Mouse (Mus musculus): ENCODE results near the gene Trim31.

DNA sequence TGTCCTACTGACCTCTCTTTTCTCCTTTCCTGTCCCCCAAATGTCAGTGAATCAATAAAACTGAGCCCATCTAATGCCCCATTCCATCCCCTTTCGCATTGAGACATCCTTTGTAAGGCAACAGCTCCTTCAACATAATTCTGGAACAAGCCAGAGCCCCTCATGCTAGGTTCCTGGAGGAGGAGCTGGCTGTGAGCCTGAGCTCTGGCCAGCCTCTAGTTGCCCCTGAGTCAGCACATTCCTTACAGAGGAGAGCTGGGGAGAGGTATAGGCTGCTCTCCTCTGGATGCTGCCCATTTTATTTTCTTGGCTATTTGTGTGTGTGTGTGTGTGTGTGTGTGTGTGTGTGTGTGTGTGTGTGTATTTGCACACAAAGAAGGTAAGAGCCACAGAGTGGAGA, 10.3 kb downstream of the Trim31 start:
- TF ChIP-seq TCF12 (IDR thresholded peaks at IDR 0.05; ENCODE audit: insufficient read depth, poor library complexity, severe bottlenecking) (no peak), POLR2A (IDR thresholded peaks at IDR 0.05; ENCODE audit: insufficient read length, low read depth) (no peak), USF1 (IDR thresholded peaks at IDR 0.05; ENCODE audit: low read depth) (no peak), MYOD1 (IDR thresholded peaks at IDR 0.05; ENCODE audit: control insufficient read depth in 1 of 3, insufficient read length in 2 of 3, low read depth in 2 of 3) (no peak), TCF3 (IDR thresholded peaks at IDR 0.05; ENCODE audit: insufficient read length, low read depth) (no peak), MYOG (IDR thresholded peaks at IDR 0.05; ENCODE audit: control insufficient read depth in 1 of 3, insufficient read depth in 1 of 3, insufficient read length in 2 of 3, low read depth in 2 of 3) (no peak), POLR2AphosphoS2 (IDR thresholded peaks at IDR 0.05; ENCODE audit: insufficient read length, low read depth) (no peak), E2F4 (IDR thresholded peaks at IDR 0.05; ENCODE audit: insufficient read depth) (no peak), SRF (IDR thresholded peaks at IDR 0.05; ENCODE audit: control insufficient read depth, insufficient read length, low read depth) (no peak), CEBPB (IDR thresholded peaks at IDR 0.05; ENCODE audit: insufficient read depth, poor library complexity, severe bottlenecking) (no peak), MAX (IDR thresholded peaks at IDR 0.05; ENCODE audit: low read depth) (no peak)

All from myocyte (in vitro differentiated cells).